Mouse (Mus musculus) liver, embryonic 14.5 days (tissue): ENCODE measurements at regions not wholly inside any gene's neighbourhood (a gene's known extent, or its start where the extent isn't known, plus 50 kb on each side); places are given as distances from the start of the nearest gene placed in this dataset.
"Not testable (repeated sequence)": the region's sequence is repeated elsewhere in the genome, so short reads cannot be mapped to it uniquely, and the experiment has no call there.

Experiments
- CTCF ChIP-seq: IDR thresholded peaks from 2 replicates; pipeline ENCODE4 v1.5.1; 2016; ENCODE audit warnings: antibody characterized with exemption, low read depth, control low read depth
- EP300 ChIP-seq: IDR thresholded peaks from 2 replicates; pipeline ENCODE4 v1.6.1; 2016; ENCODE audit warnings: antibody characterized with exemption, low read depth

- peak; percentile 62 for TF ChIP-seq CTCF
- not testable (repeated sequence) for TF ChIP-seq EP300
Measured at GRCm38 (mm10) chrX:50600262-50600661, 172.0 kb upstream of the Olfr1324 start.
